Mouse (Mus musculus) ES-CJ7 (cell line): ENCODE results near the gene Dmc1.

Experiments used
- DNase-seq: peaks from one replicate; pipeline ENCODE4 v3.0.0; 2011; ENCODE audit warnings: low read depth, low spot score

The Dmc1 gene

DNA sequence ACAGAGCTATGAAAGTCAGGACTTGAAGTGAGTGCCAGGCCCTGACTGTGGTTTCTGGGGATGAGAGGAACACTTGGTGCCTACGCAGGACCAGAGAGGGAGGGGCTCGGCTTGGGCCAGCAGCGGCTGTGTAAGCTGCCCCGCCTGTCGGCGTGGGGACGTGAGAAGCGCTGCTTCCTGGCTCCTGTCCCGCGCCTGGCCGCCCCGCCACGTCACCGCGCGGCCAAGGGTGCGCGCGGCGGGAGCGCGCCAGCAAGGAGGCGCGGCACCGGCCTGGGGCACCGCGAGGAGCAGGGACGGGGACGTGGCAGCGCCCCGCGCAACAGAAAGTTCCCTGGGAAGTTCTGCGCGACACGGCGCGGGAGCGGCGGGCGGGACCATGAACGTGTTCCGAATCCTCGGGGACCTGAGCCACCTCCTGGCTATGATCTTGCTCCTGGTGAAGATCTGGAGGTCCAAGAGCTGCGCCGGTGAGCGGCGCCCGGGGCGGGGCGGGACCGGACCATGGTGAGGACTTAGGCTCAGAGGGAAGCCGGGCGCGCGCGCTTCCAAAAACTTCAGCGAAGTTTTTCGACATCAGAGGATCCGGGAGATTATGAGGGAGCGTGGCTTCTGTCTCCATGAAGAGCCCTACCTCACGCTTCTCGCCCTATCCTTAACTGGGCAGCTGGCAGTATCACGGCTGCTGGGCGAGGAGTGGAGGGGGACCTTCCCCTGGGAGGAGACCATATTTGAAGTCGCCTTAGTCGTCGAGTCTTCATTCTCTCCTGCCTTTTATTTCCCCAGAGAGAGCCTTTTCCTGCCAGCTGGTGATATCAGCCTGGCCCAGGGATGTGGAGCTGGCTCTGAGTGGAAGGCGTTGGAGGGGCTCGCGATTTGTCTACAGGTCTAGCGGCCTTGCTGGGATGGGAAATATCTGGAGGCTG lies 88.5 kb downstream of the Dmc1 start, which contains the start of gene Kdelr3:
Gene Kdelr3, plus strand, starts transcription at position 241 of the 926 bp plus-strand sequence.
- peak; percentile 54 for DNase-seq

DNA sequence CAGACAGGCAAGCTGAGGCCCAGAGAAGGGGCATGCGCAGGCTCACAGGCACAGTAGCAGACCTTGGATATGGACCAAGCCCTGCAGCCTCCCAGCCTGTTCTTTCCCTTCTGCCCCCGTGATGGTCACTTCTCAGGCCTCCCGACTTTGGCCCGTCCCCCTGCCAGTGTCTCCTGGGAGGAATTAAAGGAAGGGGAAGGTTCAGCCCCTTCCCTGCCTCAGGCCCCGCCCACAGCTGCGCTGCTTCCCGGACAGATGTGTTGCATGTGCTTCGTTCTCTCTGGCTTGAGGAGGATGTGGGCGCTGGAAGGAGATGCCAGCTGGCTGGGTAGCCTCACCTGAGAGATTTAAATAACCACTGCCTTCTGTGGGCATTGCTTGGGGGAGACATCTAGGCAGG lies 91.0 kb downstream of the Dmc1 start:
- DNase-seq = no peak

DNA sequence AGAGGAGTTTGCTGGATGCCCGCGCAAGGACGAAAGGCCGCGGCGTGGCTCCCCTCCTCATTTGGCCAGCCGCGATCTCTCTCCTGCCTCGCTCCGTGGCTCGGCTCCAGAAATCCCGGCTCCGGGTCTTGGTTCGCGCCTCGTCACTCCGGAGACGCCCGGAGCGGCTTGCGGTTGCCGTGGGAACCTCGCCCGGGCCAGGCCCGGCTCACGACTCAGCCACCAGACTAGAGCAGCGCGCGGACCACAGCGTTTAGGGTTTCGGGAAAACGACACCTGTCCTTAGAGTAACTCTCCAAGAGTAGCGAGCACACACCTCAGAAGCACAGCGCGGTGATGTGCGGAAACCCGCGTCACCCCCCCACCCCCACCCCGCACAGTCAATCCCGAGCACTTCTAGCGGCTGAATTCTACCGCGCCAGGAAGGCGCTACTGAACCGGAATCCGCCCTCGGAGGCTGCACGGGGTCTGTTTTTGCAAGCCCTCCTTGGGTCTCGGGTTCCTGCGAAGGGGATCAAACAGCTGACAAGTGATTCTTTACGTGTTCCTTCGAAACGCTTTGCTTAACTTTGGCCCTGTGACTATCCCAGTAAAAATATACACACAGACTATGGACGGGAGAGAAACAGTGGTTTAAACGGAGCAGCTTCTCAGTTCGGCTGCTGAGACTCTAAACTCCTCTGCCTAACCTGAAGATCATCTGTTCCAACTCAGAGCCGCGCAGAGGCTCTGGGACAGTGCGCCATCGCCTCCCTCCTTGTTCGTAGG lies 93.2 kb downstream of the Dmc1 start:
- DNase-seq = peak; percentile 64
